Mouse (Mus musculus): ENCODE results near the gene Ovca2.

Ovca2 gene

GRCm38 (mm10) chr11:75171186-75171865 lies 7.3 kb downstream of the Ovca2 start:
- DNase-seq (ENCODE audit: inconsistent age in 2 of 2, low spot score in 1 of 2): peak; percentile 45 to 59

GRCm38 (mm10) chr11:75170136-75170751 lies 8.4 kb downstream of the Ovca2 start:
- peak; percentile 93 to 98 for DNase-seq (ENCODE audit: inconsistent age in 2 of 2, low spot score in 1 of 2)

GRCm38 (mm10) chr11:75169405-75170080 lies 9.1 kb downstream of the Ovca2 start, which contains the start of gene Hic1:
Gene Hic1 (minus strand): TSS chr11:75169519.
- DNase-seq (ENCODE audit: inconsistent age in 2 of 2, low spot score in 1 of 2): peak; percentile 50 to 76

- peak; percentile 87 to 95 for DNase-seq (ENCODE audit: inconsistent age in 2 of 2, low spot score in 1 of 2)
Observed at GRCm38 (mm10) chr11:75168590-75169361, 9.9 kb downstream of the Ovca2 start.

- DNase-seq (ENCODE audit: inconsistent age in 2 of 2, low spot score in 1 of 2): peak; percentile 40 to 63
Observed at GRCm38 (mm10) chr11:75167643-75168589, 10.7 kb downstream of the Ovca2 start.

- DNase-seq (ENCODE audit: inconsistent age in 2 of 2, low spot score in 1 of 2): peak in 1 of 2 experiments; percentile 67
Observed at GRCm38 (mm10) chr11:75166861-75167642, 11.6 kb downstream of the Ovca2 start.

GRCm38 (mm10) chr11:75166193-75166842 lies 12.3 kb downstream of the Ovca2 start:
- DNase-seq (ENCODE audit: inconsistent age in 2 of 2, low spot score in 1 of 2): peak in 1 of 2 experiments; percentile 67

GRCm38 (mm10) chr11:75165441-75166192 lies 13.0 kb downstream of the Ovca2 start:
- DNase-seq (ENCODE audit: inconsistent age in 2 of 2, low spot score in 1 of 2): peak; percentile 80 to 93

GRCm38 (mm10) chr11:75164750-75165149 lies 13.9 kb downstream of the Ovca2 start:
- DNase-seq (ENCODE audit: inconsistent age in 2 of 2, low spot score in 1 of 2): no peak

GRCm38 (mm10) chr11:75164051-75164450 lies 14.6 kb downstream of the Ovca2 start:
- no peak for DNase-seq (ENCODE audit: inconsistent age in 2 of 2, low spot score in 1 of 2)

- no peak for DNase-seq (ENCODE audit: inconsistent age in 2 of 2, low spot score in 1 of 2)
Observed at GRCm38 (mm10) chr11:75163379-75163778, 15.3 kb downstream of the Ovca2 start.

- no peak for DNase-seq (ENCODE audit: inconsistent age in 2 of 2, low spot score in 1 of 2)
Observed at GRCm38 (mm10) chr11:75162591-75163080, 16.0 kb downstream of the Ovca2 start.

GRCm38 (mm10) chr11:75161417-75162008 lies 17.1 kb downstream of the Ovca2 start:
- DNase-seq (ENCODE audit: inconsistent age in 2 of 2, low spot score in 1 of 2): no peak

- no peak for DNase-seq (ENCODE audit: inconsistent age in 2 of 2, low spot score in 1 of 2)
Observed at GRCm38 (mm10) chr11:75160954-75161353, 17.7 kb downstream of the Ovca2 start.

GRCm38 (mm10) chr11:75159564-75159963 lies 19.1 kb downstream of the Ovca2 start:
- peak; percentile 45 to 76 for DNase-seq (ENCODE audit: inconsistent age in 2 of 2, low spot score in 1 of 2)

- peak; percentile 9 to 74 for DNase-seq (ENCODE audit: inconsistent age in 2 of 2, low spot score in 1 of 2)
Observed at GRCm38 (mm10) chr11:75158432-75158831, 20.2 kb downstream of the Ovca2 start.

- DNase-seq (ENCODE audit: inconsistent age in 2 of 2, low spot score in 1 of 2): peak in 1 of 2 experiments; percentile 6
Observed at GRCm38 (mm10) chr11:75157901-75158300, 20.7 kb downstream of the Ovca2 start.

Measured in adrenal gland, adult (tissue).